Mouse (Mus musculus) G1E-ER4 (cell line): ENCODE data around the gene Crybg1. TPM values are rescaled to one million over a fixed set of nuclear protein-coding genes. Genes with fewer than 3 reads are reported as not detected.

Source experiments
- GATA1 ChIP-seq: IDR thresholded peaks from one replicate; pipeline ENCODE4 v1.8.0; 2012; ENCODE audit warnings: low read length, inconsistent platforms
- polyA plus RNA-seq: library from polyadenylated mRNA; stranded (reverse); fragments of >175 nt; gene quantifications from 2 replicates; pipeline ENCODE4 v1.2.3, GENCODE M21; 2012

Gene Crybg1
- polyA plus RNA-seq, 1 experiment, result 1.0 TPM

DNA sequence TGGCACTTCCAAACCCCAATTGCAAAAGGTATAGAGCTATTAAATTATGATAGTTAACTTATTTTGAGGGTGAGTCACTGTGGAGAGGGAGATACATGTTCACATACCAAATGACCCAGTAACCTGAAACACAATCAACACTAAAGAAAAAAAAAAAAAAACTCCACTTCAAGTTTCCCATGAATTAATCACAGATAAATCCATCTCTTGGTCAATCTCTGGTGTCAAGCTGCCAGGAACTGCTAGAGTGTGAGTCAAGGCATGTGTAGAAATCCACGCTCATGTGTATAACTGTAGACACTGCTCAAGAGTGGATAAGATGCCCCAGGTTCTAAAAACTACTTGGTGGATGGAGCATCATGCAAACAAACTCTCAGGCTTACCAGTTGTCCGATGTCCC lies 109.5 kb downstream of the Crybg1 start:
- no peak for TF ChIP-seq GATA1

DNA sequence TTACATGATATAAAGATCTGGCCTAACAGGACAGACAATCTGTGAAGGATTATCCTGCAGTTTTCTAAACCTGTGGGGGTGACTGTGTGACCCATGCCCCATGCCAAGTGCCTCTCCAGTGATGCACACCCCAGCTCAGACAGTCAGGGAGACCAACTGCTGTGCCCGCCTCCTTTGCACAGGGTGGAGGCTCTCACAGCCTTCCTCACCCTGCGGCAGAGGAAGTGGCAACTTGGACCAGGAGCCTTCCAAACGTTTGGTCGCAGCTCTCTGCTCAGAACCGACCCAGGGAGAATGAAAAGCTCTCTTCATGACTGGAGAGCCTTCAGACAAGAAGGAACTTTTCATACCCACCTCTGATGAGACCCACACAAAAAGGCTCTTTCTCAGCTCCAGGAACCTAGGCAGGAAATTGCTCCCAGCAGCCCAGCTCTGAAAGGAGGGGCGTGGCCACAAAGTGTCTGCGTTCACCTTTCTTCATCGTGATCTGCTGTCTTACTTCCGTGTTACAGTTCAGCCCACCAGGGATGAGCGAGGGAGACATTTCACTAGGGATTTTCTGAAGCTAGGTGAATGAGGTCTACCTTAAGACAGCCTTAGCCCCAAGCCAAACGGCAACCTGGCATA lies 110.6 kb downstream of the Crybg1 start:
- TF ChIP-seq GATA1, result no peak

DNA sequence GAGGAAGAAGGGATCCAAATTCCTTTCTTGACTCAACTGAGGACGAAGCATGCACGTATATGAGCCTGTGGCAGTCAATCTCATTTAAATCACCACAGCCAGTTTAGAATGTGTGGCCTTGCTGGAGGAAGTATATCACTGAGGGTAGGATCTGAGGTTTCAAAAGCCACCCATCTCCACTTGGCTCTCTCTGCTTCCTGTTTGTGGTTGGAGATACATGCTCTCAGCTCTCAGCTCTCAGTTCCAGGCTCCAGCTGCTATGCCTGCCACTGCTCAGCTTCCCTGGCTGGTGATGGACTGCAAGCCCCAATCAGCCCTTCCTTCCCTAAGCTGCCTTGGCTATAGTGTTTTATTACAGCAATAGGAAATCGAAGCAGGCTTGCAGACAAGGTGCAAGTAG lies 119.1 kb downstream of the Crybg1 start:
- TF ChIP-seq GATA1, result no peak

DNA sequence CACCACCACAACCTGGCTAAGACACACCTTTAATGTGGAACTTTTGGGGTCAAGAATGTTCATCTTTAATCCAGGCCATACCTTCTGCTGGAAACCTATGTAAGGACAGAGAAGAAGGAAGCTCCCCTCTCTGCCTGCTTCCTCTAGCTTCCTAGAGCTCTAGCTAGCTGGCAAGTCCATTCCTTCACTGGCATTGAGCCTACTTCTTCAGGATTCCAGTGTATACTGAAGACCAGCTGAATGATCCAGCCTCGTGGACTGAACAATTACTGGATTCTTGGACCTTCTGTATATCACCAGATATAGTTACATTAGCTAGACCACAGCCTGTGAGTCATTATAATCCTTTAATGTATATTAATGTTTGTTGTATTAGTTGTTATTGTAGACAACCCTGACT lies 121.4 kb downstream of the Crybg1 start:
- TF ChIP-seq GATA1, result no peak

DNA sequence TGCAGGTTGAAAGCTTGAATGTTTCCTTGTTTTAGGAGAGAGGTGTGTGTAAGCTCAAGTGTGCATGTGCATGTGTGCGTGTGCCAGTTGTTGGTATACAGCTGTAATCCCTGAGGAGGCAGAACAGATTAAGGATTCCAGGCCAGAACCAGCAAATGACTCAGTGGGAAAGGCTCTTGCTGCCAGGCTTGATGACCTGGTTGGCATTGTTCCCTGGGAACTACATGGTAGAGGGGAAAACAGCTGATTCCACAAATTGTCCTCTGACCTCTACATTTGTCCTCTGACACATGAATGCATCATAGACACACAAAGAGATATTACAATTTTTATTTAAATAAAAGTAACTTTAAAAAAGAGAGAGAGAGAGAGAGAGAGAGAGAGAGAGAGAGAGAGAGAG lies 122.5 kb downstream of the Crybg1 start:
- no peak for TF ChIP-seq GATA1

DNA sequence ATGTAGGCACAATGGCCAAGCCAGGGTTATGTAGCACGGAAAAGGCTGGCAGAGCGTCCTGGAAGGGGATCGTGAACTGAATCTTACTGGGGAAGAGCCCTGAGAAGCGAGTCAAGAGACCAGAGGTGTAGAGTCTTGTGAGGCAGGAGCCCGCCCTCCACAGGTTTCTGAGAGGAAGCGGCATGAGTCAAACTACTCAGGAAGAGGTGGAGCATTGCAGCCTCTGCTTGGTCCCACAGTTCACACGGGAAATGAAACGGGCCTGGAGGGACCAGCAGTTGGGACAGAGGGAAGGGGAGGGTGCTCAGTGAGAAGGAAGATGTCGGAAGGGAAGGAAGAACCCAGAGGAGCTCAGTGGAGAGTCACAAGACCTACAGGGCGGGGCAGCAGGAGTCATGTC lies 123.9 kb downstream of the Crybg1 start:
- TF ChIP-seq GATA1, result no peak

DNA sequence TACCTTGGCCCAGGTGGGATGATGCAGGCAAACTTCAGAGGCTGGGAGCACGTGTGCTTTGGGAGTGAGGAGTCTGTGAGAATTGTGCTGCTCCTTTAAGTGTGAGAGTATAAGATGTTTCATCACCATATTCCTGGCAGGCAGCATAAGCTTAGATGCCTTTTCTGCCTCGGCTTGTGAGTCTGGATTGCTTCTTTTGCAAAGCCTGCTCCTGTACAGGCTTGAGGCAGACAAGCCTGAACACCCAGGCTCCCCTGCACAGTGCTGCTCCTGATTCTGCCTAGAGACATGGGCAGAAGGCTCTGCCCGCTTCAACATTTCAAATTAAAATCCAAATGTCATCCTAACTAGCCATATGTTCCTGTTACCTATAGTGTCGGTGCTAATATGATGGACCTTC lies 128.5 kb downstream of the Crybg1 start:
- no peak for TF ChIP-seq GATA1

DNA sequence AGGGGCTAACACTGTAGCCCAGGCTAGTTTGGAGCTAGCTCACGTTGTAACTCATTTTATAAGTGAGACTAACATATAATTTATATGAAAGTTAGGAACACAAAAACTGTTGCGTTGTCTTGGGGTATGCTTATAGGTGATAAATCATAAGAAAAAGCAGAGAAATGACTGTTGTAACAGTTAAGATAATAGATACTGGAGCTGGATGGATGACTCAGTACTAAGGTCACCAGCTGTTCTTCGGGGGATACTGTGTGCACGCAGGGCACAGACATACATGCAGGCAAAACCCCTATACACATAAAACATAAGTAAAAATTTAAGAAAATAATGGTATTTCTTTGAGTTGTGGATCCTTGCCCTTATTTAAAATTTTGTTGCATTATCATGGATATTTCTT lies 130.1 kb downstream of the Crybg1 start:
- TF ChIP-seq GATA1, result no peak

DNA sequence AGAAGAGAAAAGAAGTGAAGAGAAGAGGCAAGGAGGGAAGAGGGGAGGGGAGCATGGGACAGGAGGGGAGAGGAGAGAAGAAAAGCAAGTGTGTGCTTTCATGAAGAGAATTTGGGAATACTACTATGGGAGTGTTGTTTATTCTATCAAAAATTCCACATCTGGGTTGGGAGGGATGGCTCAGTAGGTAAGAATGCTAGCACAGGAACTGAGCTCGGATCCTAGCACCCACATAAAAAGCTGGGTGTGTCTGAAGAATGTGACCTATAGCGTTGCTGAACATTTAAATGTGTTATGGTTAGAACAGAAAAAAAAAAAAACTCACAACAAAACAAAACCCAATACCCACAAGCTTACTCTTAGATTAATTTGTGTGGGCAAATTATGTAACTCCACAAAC lies 133.0 kb downstream of the Crybg1 start:
- TF ChIP-seq GATA1, result no peak

DNA sequence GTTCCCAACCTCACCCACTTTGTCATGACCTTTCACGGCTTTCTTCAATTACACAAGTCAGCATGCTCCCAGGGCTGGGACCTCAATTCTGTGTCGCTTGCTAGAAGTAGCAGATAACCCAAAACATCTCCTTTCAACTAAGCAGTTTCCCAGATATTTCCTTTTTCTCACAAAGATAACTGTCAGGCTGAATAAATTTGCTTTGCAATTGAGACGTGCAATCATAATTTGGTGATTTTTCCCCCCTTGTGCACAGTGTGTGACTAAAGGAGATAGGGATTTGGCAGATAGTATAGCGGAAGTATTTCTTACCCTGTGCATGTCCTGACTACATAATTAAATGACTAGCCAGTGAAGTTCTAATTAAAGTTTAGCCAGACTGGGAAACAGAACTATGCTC lies 134.8 kb downstream of the Crybg1 start:
- TF ChIP-seq GATA1, result peak; percentile 14

DNA sequence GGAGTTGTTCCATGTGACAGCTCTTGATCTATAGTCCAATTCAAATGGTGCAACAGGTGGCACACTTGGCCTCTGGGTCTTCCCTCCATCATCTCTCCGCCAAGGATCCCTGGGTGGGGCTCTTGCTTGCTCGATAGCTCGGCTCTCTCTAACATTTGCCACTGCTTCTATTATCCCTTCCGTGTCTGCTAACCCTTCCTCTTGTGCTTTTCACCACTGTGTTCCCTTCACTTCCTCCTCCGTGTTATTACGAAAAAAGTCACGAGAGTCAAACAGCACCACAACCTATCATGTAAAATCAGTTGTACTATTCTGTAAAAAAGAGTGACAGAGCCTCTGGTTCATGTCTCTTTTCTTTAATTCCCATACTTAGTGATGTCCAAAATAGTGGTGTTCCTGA lies 137.2 kb downstream of the Crybg1 start:
- no peak for TF ChIP-seq GATA1

DNA sequence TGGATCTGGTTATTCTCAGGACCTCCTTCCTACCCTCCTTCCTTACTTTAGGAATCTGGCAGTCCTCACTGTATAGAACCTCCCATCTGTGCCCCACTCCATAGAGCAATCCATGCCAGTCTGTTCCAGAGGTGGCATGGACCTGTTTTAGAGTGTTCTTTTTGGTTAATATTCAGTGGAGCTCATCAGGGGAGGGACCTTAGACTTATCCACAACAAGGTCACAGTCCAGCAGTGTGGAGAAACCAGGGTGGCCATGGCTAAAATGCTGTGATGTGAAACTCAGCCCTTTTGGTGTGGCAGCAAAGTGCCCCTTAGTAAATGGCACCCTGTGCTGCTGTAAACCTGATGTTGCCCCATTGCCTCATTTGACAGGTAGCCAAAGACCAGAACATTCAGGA lies 139.8 kb downstream of the Crybg1 start:
- TF ChIP-seq GATA1, result no peak

DNA sequence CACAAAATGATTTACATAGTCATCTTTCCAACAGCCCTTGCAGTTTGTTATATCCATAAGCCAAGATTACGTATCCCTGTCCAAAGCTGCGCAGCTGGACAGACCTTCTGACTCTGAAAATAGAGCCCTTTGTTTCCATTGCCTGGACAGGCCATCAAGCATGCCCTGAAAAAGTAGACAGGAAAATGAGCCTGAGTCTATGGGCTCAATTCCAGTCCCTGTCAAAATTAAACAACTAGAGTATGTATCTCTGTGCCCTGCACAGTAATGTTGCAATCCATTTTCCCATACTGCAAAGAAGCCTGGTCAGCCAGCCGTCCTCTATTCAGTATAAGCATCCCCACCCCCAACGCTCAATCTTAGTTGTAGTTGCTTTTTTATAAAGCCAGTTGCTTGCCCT lies 141.8 kb downstream of the Crybg1 start:
- TF ChIP-seq GATA1, result no peak

DNA sequence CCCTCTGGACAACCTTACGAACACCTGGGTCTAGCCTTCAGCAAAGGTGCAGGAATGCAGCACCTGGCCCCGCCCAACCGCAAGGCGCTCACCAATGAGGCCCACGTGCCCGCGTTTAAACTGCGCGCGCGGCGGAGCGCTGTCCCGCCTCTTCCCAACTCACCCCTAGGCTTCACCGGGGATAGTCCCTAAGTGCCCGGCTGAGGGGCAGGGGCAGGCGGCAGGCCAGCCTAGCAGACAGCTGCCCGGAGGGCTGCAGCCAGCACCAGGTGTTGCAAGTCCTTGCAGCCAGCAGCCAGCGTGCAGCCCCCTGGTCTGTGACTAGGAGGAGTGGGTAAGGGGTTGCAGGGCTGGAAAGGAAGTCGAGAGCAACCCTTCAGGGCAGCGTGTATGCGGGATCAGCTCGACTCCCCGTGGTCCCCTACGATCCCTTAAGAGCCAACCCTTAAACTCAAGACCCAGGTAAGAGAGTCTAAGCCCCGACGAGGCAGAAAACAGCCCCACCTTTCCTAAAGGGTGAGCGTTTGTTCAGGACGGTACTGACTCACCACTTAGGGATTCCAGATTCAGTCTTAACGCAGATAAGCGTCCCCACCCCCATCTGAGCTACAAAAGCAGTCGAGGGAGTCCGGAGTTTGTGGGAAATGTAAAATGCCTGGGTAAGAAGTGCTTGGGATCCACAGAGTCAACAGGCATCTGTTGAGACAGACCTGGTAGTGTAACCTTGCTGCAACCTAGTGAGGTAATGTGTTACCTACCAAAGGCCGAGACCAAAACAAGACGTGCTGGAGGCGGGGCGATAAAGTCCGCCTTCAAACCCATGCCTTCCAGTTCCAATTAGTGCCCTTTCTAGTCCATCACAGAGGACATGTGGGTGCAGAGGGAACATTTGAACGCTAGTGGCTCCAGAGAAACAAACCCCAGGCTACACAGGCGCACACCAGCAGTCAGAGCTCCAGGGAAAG lies 142.7 kb downstream of the Crybg1 start:
- no peak for TF ChIP-seq GATA1

DNA sequence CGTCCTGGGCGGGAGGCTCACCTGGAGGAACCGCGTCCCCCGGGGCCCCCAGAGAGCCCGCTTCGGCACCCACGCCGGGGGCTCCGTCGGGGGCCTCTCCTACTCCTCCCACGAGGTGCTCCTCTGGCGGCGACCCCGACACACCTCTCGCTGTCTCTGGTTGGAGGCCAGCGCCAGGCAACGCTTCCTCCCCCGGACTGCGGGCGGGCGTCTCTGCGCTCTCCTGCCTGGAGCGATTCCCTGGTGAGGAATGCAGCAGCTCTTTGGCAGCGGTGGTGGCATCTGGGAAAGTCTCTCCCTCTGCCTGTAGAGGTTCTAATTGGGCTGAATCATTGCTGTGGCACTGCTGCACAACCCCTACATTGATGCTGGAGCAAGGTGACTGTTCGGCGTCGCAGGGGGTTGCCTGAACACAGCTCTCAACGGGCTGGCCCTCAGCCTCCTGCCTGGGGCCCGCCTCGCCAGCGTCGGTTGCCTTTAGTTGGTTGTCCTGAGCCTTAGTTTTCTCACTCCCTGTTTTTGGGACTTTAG lies 144.4 kb downstream of the Crybg1 start:
- TF ChIP-seq GATA1, result no peak

DNA sequence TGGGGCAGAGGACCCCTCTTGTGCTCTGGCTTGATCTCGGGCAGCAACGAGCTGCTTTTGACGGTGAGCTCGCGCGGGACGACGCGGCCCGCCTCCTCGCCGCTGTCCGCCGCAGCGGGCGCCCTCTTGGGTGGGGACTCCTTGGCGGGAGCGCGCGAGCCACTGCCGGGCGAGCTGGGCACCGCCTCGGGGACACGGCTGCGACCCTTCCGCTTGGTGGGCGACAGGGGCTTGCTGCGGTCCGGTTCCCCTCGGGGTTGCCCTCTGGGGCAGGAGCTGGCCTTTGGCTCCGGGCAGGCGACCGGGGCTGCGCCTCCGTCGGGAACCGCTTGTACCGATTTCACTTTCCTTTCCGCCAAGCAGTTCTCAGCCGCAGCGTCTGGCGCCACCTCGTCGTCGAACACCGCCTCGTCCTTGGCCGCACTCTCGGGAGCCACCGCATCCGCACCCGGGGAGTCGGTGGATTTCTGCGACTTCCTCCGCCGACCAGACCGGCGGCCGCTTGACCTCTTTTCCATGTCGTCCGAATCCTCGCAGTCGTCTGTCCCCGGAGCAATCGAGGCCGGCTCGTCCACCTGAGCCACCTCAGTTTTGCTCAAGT lies 145.0 kb downstream of the Crybg1 start:
- no peak for TF ChIP-seq GATA1
